Mouse (Mus musculus): ENCODE measurements around the gene Osbpl6. TPM values are rescaled to one million over a fixed set of nuclear protein-coding genes. Genes with fewer than 3 reads are reported as not detected.
"Not testable (repeated sequence)": the region's sequence is repeated elsewhere in the genome, so short reads cannot be mapped to it uniquely, and the experiment has no call there.

The Osbpl6 gene
- total RNA-seq, 2 experiments from 2014 or later: 11.4 to 14.5 TPM

DNA sequence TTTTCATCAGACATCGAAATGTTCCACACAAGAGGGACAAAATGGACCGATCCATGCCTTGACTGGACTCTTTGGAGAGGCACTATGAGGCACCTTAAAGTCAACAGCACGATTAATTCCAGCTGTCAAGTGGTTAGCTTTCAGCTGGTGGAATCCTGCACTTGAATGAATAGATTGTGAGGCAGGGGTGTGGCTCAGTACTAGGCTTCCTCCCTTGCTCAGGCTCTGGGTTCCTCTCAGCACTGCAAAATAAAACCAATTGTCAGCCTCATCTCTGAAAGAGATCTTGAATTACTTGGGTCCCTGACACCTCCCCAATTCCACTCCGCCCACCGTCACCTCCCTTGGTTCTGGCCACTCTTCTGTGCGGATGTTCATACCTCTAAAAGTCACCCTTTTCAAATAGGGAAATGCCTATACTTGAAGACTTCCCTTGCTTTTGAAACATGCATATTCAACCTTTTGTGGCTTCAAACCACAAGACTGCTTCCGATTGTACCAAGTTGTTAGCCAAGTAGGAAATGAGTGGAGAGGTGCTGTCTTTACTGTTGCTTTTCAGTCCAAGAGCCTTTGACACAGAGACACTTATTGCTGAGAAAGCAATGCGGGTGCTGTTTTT lies 160.7 kb downstream of the Osbpl6 start:
- no peak for DNase-seq

DNA sequence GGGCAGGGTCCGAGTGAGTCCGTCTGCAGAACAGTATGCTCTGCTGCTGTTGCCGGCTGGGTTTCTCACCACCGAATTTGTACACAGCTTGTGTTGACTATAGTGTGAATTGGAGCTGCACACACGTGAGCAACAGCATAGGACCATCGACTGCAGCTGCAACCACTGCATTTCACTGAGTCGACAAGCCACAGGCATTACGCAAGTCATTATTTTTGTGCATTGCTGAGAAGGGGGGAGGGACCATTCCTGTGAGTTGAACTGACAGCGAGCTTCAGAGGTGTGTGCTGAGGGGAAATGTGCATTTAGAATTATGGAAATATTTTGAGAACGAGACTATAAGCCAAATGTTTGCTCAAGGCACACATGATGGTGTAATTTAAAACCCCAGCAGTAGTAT lies 165.2 kb downstream of the Osbpl6 start:
- no peak for DNase-seq

- DNase-seq: no peak
These were observed 172.6 kb downstream of the Osbpl6 start for GRCm38 (mm10) chr2:76578911-76579310.

- DNase-seq: no peak
These were observed 178.8 kb downstream of the Osbpl6 start for GRCm38 (mm10) chr2:76585090-76585489.

- DNase-seq: no peak
These were observed 180.6 kb downstream of the Osbpl6 start for GRCm38 (mm10) chr2:76586906-76587305.

DNA sequence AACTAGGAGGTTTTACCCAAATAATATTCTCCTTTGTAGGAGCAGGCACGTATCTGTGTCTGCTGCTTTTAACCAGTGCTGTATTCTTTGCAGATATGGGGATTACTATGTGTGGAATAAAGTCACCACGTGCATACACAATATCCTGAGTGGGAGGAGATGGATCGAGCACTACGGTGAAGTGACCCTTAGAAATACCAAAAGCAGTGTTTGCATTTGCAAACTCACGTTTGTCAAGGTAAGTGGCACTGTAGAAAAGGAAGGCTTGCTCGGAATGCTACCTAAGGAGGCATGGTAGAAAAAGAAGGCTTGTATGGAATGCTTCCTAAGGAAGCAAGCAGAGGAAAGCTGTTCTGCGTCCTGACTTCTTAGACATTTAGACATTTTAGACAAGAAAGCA lies 183.9 kb downstream of the Osbpl6 start:
- no peak for DNase-seq

DNA sequence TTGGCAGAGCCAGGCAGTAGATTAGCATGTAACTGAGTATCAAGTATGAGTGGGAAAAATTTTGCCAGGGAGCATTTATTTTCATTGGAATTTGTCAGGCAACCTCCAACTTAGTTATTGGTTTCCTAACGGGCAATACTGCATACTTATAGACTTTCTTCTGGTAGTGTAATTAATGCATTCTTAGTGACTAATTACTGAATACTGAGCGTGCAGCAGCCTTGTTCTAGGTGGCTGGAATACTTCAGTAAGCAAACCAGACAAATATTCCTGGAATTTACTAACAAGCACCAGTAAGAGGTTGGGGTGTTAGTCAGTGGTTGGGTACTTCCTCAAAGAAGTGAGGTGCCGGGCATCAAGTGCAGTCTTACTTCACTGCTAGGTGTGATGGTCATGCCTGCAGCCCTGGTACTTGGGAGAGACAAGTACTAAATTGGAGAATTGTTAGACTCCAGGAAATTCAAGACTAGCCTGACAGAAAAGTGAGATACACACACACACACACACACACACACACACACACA lies 186.2 kb downstream of the Osbpl6 start:
- no peak for DNase-seq

DNA sequence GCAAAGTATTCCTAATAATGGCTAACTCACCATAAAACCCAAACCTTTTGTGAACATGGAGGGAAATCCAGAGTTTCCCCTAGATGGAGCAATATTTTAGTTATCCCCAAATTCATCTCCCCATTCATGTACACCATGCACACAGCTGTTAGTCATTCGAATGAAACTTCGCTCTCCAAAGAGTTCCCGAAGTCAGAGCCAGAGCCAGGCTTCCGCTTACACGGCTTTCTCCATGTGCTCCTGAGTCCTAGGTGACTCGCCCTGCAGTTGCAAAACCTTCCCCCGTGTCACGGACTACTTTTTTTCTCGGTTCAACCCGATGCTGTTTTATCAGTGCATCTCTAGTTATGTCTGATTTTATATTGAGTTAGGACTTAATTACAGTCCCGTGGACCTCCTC lies 191.2 kb downstream of the Osbpl6 start:
- no peak for DNase-seq

DNA sequence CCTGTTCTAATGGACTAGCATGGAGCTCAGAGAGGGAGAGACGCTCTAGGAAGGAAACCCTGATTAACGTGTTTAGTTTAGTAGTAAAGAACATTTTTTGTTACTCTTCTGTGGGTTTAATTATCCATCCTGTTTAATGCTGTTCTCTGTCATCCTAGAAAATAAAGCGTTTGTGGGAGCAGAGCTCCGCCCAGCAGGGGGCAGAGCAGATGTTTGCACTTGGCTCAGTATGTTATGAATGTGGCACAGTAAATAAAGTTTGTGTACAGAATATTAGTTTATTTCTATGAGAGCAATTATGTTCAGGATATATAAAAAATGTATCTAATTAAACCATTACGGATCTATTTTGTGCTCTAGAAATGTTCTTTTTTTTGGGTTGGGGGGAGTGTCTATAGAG lies 192.9 kb downstream of the Osbpl6 start:
- DNase-seq: no peak

DNA sequence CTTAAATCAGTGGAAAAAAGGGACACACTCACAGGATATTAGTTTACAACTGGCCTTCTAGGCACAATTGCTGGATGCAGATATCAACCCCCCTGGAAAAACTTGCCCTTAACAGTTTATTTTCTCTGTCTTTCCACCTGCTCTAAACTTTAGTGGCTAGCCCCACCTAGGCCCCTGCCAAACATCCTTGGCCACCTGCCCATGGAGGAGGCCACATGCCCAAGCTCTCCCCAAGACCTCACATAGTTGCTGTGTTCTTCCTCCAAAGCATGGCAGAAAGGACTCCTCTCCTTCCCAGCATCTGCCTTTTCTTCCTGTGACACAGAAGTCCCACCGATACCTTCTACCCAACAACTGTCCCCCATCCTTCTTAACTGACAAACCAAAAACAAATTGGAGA lies 195.9 kb downstream of the Osbpl6 start:
- DNase-seq: no peak

DNA sequence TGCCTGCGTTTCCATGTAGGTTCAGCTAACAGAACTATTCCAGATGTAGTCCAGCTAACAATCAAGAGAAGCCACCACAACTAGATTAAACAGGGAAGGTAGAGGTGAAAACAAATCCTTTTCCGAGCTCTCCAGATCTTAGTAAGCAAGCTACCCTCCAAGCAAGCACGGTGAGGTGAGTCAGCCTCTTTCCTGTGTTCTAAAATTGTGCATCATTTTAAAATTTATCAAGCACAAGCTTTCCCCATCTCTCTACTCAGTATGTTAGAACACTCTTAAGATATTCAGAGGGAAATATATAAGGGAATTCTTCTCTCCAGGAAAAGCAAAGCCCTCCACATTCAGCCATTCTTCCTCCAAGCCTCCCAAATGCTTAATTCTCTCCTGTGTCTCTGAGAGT lies 200.4 kb downstream of the Osbpl6 start:
- DNase-seq: no peak

GRCm38 (mm10) chr2:76610326-76611104 lies 204.2 kb downstream of the Osbpl6 start:
- DNase-seq: no peak

DNA sequence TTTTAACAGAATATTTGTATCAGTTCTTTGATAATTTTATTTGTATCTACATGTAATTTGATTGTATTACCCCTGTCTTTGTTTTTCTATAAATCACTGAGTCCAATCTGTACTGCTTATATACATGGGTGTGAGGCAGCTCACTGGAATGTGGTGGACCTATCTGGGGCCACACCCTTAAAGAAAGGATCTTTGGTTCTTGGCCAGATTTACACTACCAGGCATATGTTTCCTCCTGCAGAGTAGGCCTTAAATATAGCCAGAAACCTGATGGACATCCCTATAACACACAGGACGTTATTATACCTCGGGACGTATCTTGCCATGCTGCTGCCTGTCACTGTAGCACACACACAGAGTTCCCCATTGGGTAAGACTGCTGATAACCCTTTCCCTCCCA lies 205.7 kb downstream of the Osbpl6 start:
- no peak for DNase-seq

GRCm38 (mm10) chr2:76618078-76618477 lies 211.8 kb downstream of the Osbpl6 start:
- DNase-seq: peak; percentile 20

GRCm38 (mm10) chr2:76620188-76620587 lies 213.9 kb downstream of the Osbpl6 start:
- DNase-seq: no peak

- DNase-seq: no peak
These were observed 215.4 kb downstream of the Osbpl6 start for GRCm38 (mm10) chr2:76621724-76622123.

- DNase-seq: not testable (repeated sequence)
These were observed 216.0 kb downstream of the Osbpl6 start for GRCm38 (mm10) chr2:76622316-76622715.

DNA sequence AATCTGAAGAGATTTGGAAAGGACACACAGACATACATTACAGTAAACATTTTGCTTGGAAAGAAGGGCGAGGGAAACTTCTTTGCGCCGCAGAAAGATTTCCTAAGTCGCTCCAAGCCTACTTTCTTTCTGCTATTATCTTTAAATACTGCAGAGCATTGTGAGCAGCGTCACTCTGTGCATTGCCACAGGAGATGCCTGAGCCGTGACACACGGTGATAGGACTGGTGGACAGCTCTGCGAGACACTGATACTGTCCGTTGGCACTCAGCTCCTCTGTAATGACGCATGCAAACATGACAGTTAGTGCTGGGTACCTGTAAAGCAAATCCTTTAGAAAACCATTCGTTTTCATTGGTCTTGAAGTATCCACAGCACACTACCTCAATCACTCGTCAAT lies 224.0 kb downstream of the Osbpl6 start:
- DNase-seq: no peak

DNA sequence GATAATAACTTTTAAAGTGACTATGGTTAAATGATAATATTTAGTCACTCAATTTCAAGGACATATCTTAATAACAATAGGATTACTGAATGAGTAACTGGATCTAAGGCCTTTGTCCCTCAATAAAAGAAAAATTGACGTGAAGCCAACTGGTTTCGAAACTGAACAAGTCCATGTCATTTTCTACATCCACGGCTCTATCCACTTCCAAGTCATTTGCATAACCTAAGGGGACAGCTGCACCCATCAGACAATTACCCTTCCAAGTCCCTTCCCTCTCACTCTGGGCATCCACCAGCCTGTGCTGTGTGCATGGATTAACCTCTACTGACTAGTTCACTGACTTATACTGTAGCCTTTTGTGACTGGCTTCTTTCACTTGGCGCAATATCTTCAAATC lies 225.3 kb downstream of the Osbpl6 start:
- no peak for DNase-seq

GRCm38 (mm10) chr2:76639637-76640036 lies 233.3 kb downstream of the Osbpl6 start:
- no peak for DNase-seq

- DNase-seq: no peak
These were observed 237.5 kb downstream of the Osbpl6 start for GRCm38 (mm10) chr2:76643801-76644200.

DNA sequence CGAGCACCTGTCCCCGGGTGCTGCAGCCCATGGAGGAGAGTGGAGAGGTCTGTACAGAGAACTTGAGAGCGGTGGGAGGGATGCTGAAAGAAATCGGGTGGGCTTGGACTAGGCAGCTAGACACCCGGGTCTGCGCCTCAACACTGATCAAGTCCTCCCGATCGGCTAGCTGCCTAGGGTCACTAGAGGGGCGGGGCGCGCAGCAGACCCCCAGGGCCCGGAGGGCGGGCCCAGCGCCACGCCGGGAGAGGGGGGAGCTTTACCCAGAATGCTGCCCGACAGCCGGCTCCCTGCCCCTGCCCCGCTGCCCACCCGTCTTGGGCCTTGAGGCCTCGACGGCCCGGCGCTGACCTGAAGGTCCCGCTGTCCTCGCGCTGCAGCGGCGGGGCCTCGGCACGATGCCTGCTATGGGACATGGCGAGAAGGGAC lies 241.1 kb downstream of the Osbpl6 start:
- DNase-seq: no peak

DNA sequence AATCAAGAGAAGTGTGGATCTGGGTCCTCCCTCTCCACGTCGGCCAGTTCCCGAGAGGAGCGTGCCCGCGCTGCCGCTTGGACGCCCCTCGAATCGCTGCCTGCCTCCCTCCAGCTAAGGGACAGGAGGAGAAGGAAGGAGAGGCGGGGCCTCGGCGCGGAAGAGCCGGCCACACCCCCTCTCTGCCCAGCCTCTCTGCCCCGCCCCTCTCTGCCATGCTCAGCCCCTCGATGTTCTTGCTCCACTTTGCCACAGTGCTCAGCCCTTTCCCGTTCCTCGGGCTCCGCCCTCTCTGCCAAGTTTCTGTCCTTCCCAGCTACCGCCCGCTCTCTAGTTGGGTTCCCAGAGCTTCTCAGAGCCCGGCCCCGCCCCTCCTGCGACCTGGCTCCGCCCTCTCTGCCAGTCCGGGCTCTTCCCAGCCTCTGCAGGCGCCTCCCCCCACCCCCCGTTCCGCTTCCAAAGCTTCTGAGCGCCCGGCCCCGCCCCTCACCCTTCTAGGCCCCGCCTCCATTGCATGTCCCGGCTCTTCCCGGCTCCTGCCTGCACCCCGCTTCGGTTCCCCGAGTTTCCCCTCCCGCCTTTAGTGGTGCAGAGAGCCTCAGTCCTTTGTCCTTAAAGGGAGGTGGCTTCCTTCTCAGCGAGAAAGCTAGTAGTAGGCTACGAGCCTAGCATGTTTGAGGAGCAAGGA lies 241.7 kb downstream of the Osbpl6 start, which contains the start of the genes Prkra and Pjvk:
Gene Prkra, minus strand, starts transcription at position 133 of the 688 bp plus-strand sequence.
Gene Pjvk, plus strand, starts transcription at position 594 of the 688 bp plus-strand sequence.
- DNase-seq: peak; percentile 99
